Mouse (Mus musculus): ENCODE data around the gene Taf8. TPM values are rescaled to one million over a fixed set of nuclear protein-coding genes. Genes with fewer than 3 reads are reported as not detected.

Taf8 gene
- polyA plus RNA-seq, 1 experiment = 32.2 TPM

GRCm38 (mm10) chr17:47490791-47491190 lies 11.3 kb downstream of the Taf8 start:
- no peak overlapping the region for H3K27ac ChIP-seq (ENCODE audit: control insufficient read depth, insufficient read depth, low read depth, low read length, poor library complexity)
- no peaks in the 10 kb centered on the region for H3K4me1 ChIP-seq (ENCODE audit: control insufficient read depth, insufficient read depth, low read length)
- TF ChIP-seq POLR2A (IDR thresholded peaks at IDR 0.05; ENCODE audit: borderline replicate concordance, control insufficient read depth, low read depth, low read length) = no peak
- no peak for TF ChIP-seq CTCF (IDR thresholded peaks at IDR 0.05; ENCODE audit: control insufficient read depth, insufficient read depth, low read length)
- no peak overlapping the region for H3K4me3 ChIP-seq (replicated peaks; ENCODE audit: control insufficient read depth, low read depth, low read length)
- WGBS = 83% methylated on average over 9 of the region's 9 CpGs

DNA sequence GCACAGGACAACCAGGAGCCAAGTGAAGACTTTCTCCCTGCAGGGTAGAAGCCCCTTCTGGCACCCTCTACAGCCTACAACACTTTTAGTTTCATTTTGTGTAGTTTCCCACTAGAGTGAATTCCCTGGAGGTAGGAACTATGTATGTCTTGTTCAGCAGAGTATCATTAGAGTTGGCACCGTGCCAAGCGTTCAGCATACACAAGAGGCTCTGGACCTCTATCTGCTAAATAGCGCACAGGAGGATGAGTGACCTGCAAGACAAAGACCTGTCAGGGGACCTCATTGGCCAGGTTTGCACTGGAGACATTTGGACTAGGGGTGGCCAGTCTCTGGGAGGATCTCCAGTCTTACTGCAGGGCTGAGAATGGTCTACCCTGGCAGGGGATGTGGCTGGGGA lies 16.3 kb downstream of the Taf8 start:
- 71% methylated on average over 3 of the region's 3 CpGs for WGBS
- TF ChIP-seq POLR2A (IDR thresholded peaks at IDR 0.05; ENCODE audit: borderline replicate concordance, control insufficient read depth, low read depth, low read length) = no peak
- no peak for TF ChIP-seq CTCF (IDR thresholded peaks at IDR 0.05; ENCODE audit: control insufficient read depth, insufficient read depth, low read length)
- Histone ChIP-seq H3K27ac (ENCODE audit: control insufficient read depth, insufficient read depth, low read depth, low read length, poor library complexity) (no peak overlapping the region), H3K4me3 (replicated peaks; ENCODE audit: control insufficient read depth, low read depth, low read length) (no peak overlapping the region), H3K4me1 (ENCODE audit: control insufficient read depth, insufficient read depth, low read length) (no peaks in the 10 kb centered on the region)

DNA sequence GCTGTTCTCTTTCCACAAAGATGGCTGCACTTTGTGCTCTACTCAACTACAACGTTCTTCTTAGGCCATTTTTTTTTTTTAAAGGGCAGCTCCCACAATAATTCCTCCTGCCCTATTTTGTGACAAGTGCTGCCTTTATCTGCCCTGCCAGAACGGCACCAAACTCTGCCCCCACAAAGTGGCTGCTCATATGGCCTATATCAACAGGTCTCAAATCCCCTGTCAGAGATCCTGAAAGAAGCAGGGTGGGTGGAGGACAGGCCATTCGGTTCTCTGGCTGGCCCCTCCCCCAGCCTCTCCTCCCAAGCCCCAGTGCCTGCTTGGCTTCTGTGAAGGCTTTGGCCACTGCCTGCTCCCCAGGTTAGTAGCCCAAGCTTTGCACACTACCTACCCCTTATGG lies 17.1 kb downstream of the Taf8 start:
- Histone ChIP-seq H3K4me1 (ENCODE audit: control insufficient read depth, insufficient read depth, low read length) (no peaks in the 10 kb centered on the region), H3K27ac (ENCODE audit: control insufficient read depth, insufficient read depth, low read depth, low read length, poor library complexity) (0 out of 2 replicates have a peak overlapping the region, but pooled peaks have one; percentile 22), H3K4me3 (replicated peaks; ENCODE audit: control insufficient read depth, low read depth, low read length) (no peak overlapping the region)
- no peak for TF ChIP-seq POLR2A (IDR thresholded peaks at IDR 0.05; ENCODE audit: borderline replicate concordance, control insufficient read depth, low read depth, low read length)
- no peak for TF ChIP-seq CTCF (IDR thresholded peaks at IDR 0.05; ENCODE audit: control insufficient read depth, insufficient read depth, low read length)
- 25% methylated on average over 3 of the region's 3 CpGs for WGBS

- WGBS = 33% methylated on average over 1 of the region's 1 CpGs
- Histone ChIP-seq H3K4me3 (replicated peaks; ENCODE audit: control insufficient read depth, low read depth, low read length) (no peak overlapping the region), H3K4me1 (ENCODE audit: control insufficient read depth, insufficient read depth, low read length) (no peaks in the 10 kb centered on the region), H3K27ac (ENCODE audit: control insufficient read depth, insufficient read depth, low read depth, low read length, poor library complexity) (0 out of 2 replicates have a peak overlapping the region, but pooled peaks have one; percentile 22)
- TF ChIP-seq CTCF (IDR thresholded peaks at IDR 0.05; ENCODE audit: control insufficient read depth, insufficient read depth, low read length) = no peak
- no peak for TF ChIP-seq POLR2A (IDR thresholded peaks at IDR 0.05; ENCODE audit: borderline replicate concordance, control insufficient read depth, low read depth, low read length)
Observed at GRCm38 (mm10) chr17:47484241-47484921, 17.7 kb downstream of the Taf8 start.

GRCm38 (mm10) chr17:47482401-47482800 lies 19.7 kb downstream of the Taf8 start:
- WGBS = 36% methylated on average over 2 of the region's 2 CpGs
- Histone ChIP-seq H3K4me3 (replicated peaks; ENCODE audit: control insufficient read depth, low read depth, low read length) (no peak overlapping the region), H3K4me1 (ENCODE audit: control insufficient read depth, insufficient read depth, low read length) (no peaks in the 10 kb centered on the region), H3K27ac (ENCODE audit: control insufficient read depth, insufficient read depth, low read depth, low read length, poor library complexity) (no peak overlapping the region)
- peak; percentile 86 for TF ChIP-seq CTCF (IDR thresholded peaks at IDR 0.05; ENCODE audit: control insufficient read depth, insufficient read depth, low read length)
- no peak for TF ChIP-seq POLR2A (IDR thresholded peaks at IDR 0.05; ENCODE audit: borderline replicate concordance, control insufficient read depth, low read depth, low read length)

DNA sequence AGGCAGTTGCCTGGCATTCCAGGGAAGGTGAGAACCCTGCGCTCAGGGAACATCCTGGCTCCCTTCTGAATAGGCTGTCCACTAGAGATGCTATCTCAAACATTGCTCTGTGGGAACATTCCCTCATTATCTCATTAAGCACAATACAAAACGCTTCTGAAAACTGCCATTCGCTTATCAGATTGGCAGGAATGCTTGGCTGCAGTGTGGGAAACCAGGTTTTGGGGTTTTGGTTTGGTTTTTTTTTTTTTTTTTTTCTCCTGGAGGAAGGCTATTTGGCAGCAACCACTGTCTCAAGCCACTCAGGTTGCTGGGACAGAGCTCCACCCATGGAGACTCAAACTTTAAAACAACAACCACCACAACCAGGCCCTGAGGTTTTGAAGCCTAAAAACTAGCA lies 22.2 kb downstream of the Taf8 start:
- TF ChIP-seq CTCF (IDR thresholded peaks at IDR 0.05; ENCODE audit: control insufficient read depth, insufficient read depth, low read length) (no peak), POLR2A (IDR thresholded peaks at IDR 0.05; ENCODE audit: borderline replicate concordance, control insufficient read depth, low read depth, low read length) (no peak)
- WGBS = 60% methylated on average over 3 of the region's 3 CpGs
- no peak overlapping the region for H3K27ac ChIP-seq (ENCODE audit: control insufficient read depth, insufficient read depth, low read depth, low read length, poor library complexity)
- no peaks in the 10 kb centered on the region for H3K4me1 ChIP-seq (ENCODE audit: control insufficient read depth, insufficient read depth, low read length)
- no peak overlapping the region for H3K4me3 ChIP-seq (replicated peaks; ENCODE audit: control insufficient read depth, low read depth, low read length)

DNA sequence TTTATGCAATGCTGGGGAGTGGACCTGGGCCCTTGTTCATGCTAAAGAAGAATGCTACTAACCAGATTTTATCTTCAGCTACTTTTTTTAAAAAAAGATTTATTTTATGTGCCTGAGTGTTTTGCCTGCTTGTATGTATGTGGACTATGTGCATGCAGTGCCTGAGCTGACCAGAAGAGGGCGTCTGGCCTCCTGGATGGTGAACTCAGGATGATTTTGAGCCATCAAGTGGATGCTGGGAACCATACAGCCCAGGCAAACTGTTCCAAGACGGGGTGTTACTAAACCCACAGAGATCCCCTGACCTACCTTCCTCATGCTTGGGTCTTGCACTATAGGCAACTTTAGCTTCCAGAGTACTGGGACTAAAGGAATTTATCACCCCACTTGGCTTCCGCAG lies 26.4 kb downstream of the Taf8 start:
- Histone ChIP-seq H3K27ac (ENCODE audit: control insufficient read depth, insufficient read depth, low read depth, low read length, poor library complexity) (no peak overlapping the region), H3K4me1 (ENCODE audit: control insufficient read depth, insufficient read depth, low read length) (no peaks in the 10 kb centered on the region), H3K4me3 (replicated peaks; ENCODE audit: control insufficient read depth, low read depth, low read length) (no peak overlapping the region)
- WGBS = 59% methylated on average over 3 of the region's 3 CpGs
- TF ChIP-seq CTCF (IDR thresholded peaks at IDR 0.05; ENCODE audit: control insufficient read depth, insufficient read depth, low read length) (peak; percentile 70), POLR2A (IDR thresholded peaks at IDR 0.05; ENCODE audit: borderline replicate concordance, control insufficient read depth, low read depth, low read length) (no peak)

DNA sequence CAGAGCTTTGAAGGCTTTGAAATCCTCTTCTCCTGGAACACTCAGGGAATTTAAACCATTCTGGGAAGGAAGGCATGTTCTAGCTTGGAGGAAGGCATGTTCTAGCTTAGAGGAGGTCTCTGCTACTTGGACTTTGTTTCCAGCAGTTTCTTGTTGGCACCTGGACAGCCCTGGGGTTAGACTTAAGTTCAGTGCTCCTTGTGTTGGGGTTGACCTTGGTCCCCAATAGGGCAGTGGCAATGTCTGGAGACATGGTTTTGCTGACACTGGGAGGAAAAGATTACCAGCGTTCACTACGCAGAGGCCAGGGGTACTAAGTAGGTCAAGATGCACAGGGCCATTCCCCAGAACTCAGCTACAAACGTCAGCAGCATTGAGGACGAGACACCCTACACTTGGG lies 26.9 kb downstream of the Taf8 start:
- no peak overlapping the region for H3K4me3 ChIP-seq (replicated peaks; ENCODE audit: control insufficient read depth, low read depth, low read length)
- no peak for TF ChIP-seq POLR2A (IDR thresholded peaks at IDR 0.05; ENCODE audit: borderline replicate concordance, control insufficient read depth, low read depth, low read length)
- H3K27ac ChIP-seq (ENCODE audit: control insufficient read depth, insufficient read depth, low read depth, low read length, poor library complexity) = no peak overlapping the region
- H3K4me1 ChIP-seq (ENCODE audit: control insufficient read depth, insufficient read depth, low read length) = no peaks in the 10 kb centered on the region
- 80% methylated on average over 4 of the region's 4 CpGs for WGBS

GRCm38 (mm10) chr17:47474250-47474649 lies 27.8 kb downstream of the Taf8 start:
- TF ChIP-seq CTCF (IDR thresholded peaks at IDR 0.05; ENCODE audit: control insufficient read depth, insufficient read depth, low read length) = no peak
- no peak for TF ChIP-seq POLR2A (IDR thresholded peaks at IDR 0.05; ENCODE audit: borderline replicate concordance, control insufficient read depth, low read depth, low read length)
- 82% methylated on average over 4 of the region's 4 CpGs for WGBS
- Histone ChIP-seq H3K27ac (ENCODE audit: control insufficient read depth, insufficient read depth, low read depth, low read length, poor library complexity) (no peak overlapping the region), H3K4me3 (replicated peaks; ENCODE audit: control insufficient read depth, low read depth, low read length) (no peak overlapping the region), H3K4me1 (ENCODE audit: control insufficient read depth, insufficient read depth, low read length) (no peaks in the 10 kb centered on the region)
